Mouse (Mus musculus) embryonic fibroblast, embryonic 13.5 days (primary cell): Measurements from ENCODE around the gene Cacna1h. TPM values are rescaled to one million over a fixed set of nuclear protein-coding genes. Genes with fewer than 3 reads are reported as not detected.

Source experiments
- H3K27ac ChIP-seq: 2 replicates; pipeline ENCODE4 v1.5.1; 2012; ENCODE audit warnings: low read length, control low read depth, inconsistent platforms; ENCODE audit not compliant: insufficient read depth
- H3K4me1 ChIP-seq: 2 replicates; pipeline ENCODE4 v1.6.1; 2011; ENCODE audit warnings: low read length; ENCODE audit not compliant: control insufficient read depth, insufficient read depth
- H3K4me3 ChIP-seq: 2 replicates; pipeline ENCODE4 v1.5.1; 2011; ENCODE audit warnings: mild to moderate bottlenecking, control low read depth, low read length; ENCODE audit not compliant: insufficient read depth
- CTCF ChIP-seq: IDR thresholded peaks from 2 replicates; pipeline ENCODE4 v1.5.1; 2011; ENCODE audit warnings: mild to moderate bottlenecking, control low read depth, low read length, moderate library complexity, borderline replicate concordance; ENCODE audit not compliant: insufficient read depth
- POLR2A ChIP-seq: IDR thresholded peaks from 2 replicates; pipeline ENCODE4 v1.6.1; 2011; ENCODE audit warnings: low read depth, mild to moderate bottlenecking, control low read depth, low read length, moderate library complexity
- polyA plus RNA-seq: library from polyadenylated mRNA; stranded (reverse); fragments of >200 nt; gene quantifications from 2 replicates; pipeline ENCODE4 v1.2.4, GENCODE M21; 2011; ENCODE audit warnings: low read depth; ENCODE audit not compliant: missing spikeins, insufficient read length

Cacna1h gene
- polyA plus RNA-seq, 1 experiment: 12.3 TPM

GRCm38 (mm10) chr17:25409621-25410020, 24.0 kb downstream of the Cacna1h start:
- peak overlapping the region; percentile 43 for H3K27ac ChIP-seq
- peaks cover 13% of the 10 kb centered on the region; the same call in 1 of the 2 replicates for H3K4me1 ChIP-seq
- TF ChIP-seq CTCF (no peak), POLR2A (no peak)

GRCm38 (mm10) chr17:25408302-25408999, 25.1 kb downstream of the Cacna1h start:
- Histone ChIP-seq H3K4me3 (no peak overlapping the region), H3K27ac (no peak overlapping the region), H3K4me1 (peaks cover 7% of the 10 kb centered on the region; the same call in 1 of the 2 replicates)
- no peak for TF ChIP-seq POLR2A
- TF ChIP-seq CTCF: no peak

More at GRCm38 (mm10) chr17:25409621-25410020, 24.0 kb downstream of the Cacna1h start:
- H3K4me3 ChIP-seq: no peak overlapping the region

- Histone ChIP-seq H3K4me3 (no peak overlapping the region), H3K4me1 (peaks cover 7% of the 10 kb centered on the region; the same call in 1 of the 2 replicates), H3K27ac (no peak overlapping the region)
- no peak for TF ChIP-seq CTCF
- no peak for TF ChIP-seq POLR2A
Observed at GRCm38 (mm10) chr17:25407352-25407751, 26.2 kb downstream of the Cacna1h start.

- TF ChIP-seq CTCF: no peak
- TF ChIP-seq POLR2A: no peak
- H3K27ac ChIP-seq: peak overlapping the region; percentile 52
- peaks cover 6% of the 10 kb centered on the region; the same call in 1 of the 2 replicates for H3K4me1 ChIP-seq
- H3K4me3 ChIP-seq: no peak overlapping the region
Observed at GRCm38 (mm10) chr17:25406011-25406441, 27.6 kb downstream of the Cacna1h start.

GRCm38 (mm10) chr17:25405224-25405895, 28.2 kb downstream of the Cacna1h start:
- H3K27ac ChIP-seq: peak overlapping the region; percentile 52
- no peak for TF ChIP-seq CTCF
- 0 out of 2 replicates have a peak, but pooled peaks have one; percentile 30 for TF ChIP-seq POLR2A
- H3K4me1 ChIP-seq: peaks cover 4% of the 10 kb centered on the region; the same call in 1 of the 2 replicates
- no peak overlapping the region for H3K4me3 ChIP-seq

GRCm38 (mm10) chr17:25404190-25404589, 29.4 kb downstream of the Cacna1h start:
- TF ChIP-seq POLR2A (no peak), CTCF (no peak)
- Histone ChIP-seq H3K4me1 (no peaks in the 10 kb centered on the region), H3K27ac (no peak overlapping the region), H3K4me3 (no peak overlapping the region)

GRCm38 (mm10) chr17:25402224-25402623, 31.4 kb downstream of the Cacna1h start:
- no peak overlapping the region for H3K4me3 ChIP-seq
- no peak overlapping the region for H3K27ac ChIP-seq
- no peak for TF ChIP-seq POLR2A
- TF ChIP-seq CTCF: no peak
- no peaks in the 10 kb centered on the region for H3K4me1 ChIP-seq

- H3K4me1 ChIP-seq: no peaks in the 10 kb centered on the region
- no peak overlapping the region for H3K27ac ChIP-seq
- no peak for TF ChIP-seq CTCF
- no peak for TF ChIP-seq POLR2A
- H3K4me3 ChIP-seq: no peak overlapping the region
Observed at GRCm38 (mm10) chr17:25401491-25401890, 32.1 kb downstream of the Cacna1h start.

- H3K27ac ChIP-seq: no peak overlapping the region
- H3K4me1 ChIP-seq: no peaks in the 10 kb centered on the region
- no peak for TF ChIP-seq CTCF
- TF ChIP-seq POLR2A: no peak
- no peak overlapping the region for H3K4me3 ChIP-seq
Observed at GRCm38 (mm10) chr17:25400443-25400842, 33.1 kb downstream of the Cacna1h start.

GRCm38 (mm10) chr17:25398520-25398838, 35.1 kb downstream of the Cacna1h start:
- Histone ChIP-seq H3K4me3 (no peak overlapping the region), H3K27ac (no peak overlapping the region), H3K4me1 (no peaks in the 10 kb centered on the region)
- TF ChIP-seq POLR2A (no peak), CTCF (no peak)
